Mouse (Mus musculus) fibroblast of lung, adult 2 months (primary cell): ENCODE measurements at regions not wholly inside any gene's neighbourhood (a gene's known extent, or its start where the extent isn't known, plus 50 kb on each side); places are given as distances from the start of the nearest gene placed in this dataset.

Source experiments
- DNase-seq: peaks from one replicate; pipeline ENCODE4 v3.0.0-alpha.2; 2011; ENCODE audit warnings: low read depth

GRCm38 (mm10) chr9:94382293-94382692 is 155.6 kb downstream of the 1190002N15Rik start:
- no peak for DNase-seq

- DNase-seq = no peak
Measured at GRCm38 (mm10) chr9:94378835-94379234, 159.0 kb downstream of the 1190002N15Rik start.

- no peak for DNase-seq
Measured at GRCm38 (mm10) chr9:94378291-94378690, 159.6 kb downstream of the 1190002N15Rik start.

- no peak for DNase-seq
Measured at GRCm38 (mm10) chr9:94377346-94378039, 160.4 kb downstream of the 1190002N15Rik start.

DNA sequence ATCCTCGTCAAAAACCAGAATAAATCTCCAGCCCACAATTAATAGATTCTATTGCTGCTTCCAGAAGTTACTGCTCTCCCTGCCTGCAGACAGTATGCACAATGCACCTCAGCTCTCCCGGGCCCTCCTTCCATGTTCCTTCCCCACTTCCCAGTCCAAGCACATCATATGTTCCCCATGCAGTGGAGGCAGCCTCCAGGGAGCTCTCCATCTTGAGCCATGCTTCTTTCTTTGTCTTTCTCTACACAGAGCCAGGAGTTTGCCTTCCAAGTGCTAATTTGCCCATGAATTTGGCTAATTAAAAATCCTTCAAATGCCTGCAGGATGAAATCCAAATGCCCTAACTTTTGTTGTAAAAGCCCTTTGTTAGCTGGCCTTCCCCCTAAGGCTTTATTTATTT is 166.9 kb downstream of the 1190002N15Rik start:
- no peak for DNase-seq

GRCm38 (mm10) chr9:94368231-94368936 is 169.5 kb downstream of the 1190002N15Rik start:
- no peak for DNase-seq

DNA sequence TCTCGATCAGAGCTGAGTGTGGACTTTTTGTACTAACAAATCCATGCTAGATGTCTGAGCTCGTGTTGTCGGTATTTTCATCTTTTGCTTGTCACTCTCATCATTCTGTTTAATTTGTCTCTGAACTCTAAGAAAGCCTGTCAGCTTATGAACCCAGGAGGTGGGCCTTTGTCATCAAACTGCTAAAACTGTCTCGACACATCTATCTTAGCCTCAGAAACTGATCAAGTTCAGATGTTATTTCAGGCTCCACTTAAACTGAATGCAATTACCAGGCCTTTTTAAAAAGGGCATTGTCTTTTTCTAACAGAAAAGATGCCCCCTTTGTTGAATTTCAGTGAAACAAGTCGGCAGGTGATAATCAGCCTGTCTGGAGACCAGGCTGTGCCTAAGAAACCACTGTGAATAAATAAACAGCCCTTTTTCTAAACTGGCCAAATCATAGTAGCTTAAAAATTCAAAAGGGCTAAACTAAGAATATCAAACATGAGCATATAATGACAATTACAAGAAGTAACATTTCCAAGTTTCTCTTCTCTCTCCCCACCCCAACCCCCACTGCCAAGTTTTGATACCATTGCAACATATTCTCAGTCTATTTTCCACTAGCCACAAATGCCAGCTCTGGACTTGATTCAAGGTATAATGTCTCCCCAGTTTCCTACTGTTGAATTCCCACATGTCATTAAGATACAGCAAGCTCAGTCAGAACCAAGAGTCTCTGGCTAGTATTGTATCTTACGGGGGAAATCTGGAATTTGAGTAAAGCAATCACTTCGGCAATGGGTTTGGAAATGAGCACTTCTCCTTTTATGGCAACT is 175.8 kb downstream of the 1190002N15Rik start:
- peak; percentile 57 for DNase-seq

GRCm38 (mm10) chr9:94361011-94361410 is 176.9 kb downstream of the 1190002N15Rik start:
- DNase-seq = peak; percentile 44

DNA sequence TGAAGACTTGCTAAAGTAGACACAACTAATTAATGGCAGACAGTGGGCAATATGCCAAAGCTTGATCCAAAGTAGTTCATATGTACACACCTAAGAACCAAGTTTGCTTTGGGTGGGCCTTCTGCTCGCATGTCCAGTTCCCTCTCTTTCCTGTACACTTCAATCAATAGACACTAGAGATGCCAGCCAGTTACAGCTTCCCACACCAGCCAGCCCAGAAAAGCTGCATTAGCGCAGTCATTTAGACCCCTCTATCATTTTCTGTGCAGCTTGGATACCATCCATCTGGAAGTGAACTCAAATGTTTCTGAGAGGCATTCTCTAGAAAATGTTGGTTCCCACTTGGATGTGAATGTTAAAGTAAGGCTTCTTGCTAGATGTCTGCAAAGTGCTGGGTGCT is 179.7 kb downstream of the 1190002N15Rik start:
- no peak for DNase-seq

GRCm38 (mm10) chr9:94342011-94342410 is 195.9 kb downstream of the 1190002N15Rik start:
- DNase-seq = no peak

GRCm38 (mm10) chr9:94341531-94341930 is 196.3 kb downstream of the 1190002N15Rik start:
- no peak for DNase-seq

- no peak for DNase-seq
Measured at GRCm38 (mm10) chr9:94333450-94333849, 204.4 kb downstream of the 1190002N15Rik start.

DNA sequence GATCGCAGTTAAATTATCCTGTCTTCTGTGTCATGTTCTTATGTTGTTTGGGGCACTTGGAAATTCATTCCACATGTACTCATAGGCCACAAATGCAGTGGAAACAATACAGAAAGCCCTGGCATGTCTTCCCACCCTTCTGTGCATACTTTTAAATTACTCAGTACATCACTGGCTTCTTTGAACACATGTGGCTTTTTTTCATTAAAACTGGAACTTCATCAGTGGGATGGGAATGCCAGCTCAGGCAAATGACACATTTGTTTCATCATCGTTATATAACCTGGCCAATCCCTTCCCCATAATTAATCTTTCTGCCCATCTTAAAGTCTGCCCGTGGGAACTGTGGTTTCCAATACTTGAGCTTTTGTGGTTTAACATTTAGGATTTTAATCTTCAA is 214.9 kb downstream of the 1190002N15Rik start:
- DNase-seq = no peak

GRCm38 (mm10) chr9:94302575-94302974 is 235.3 kb downstream of the 1190002N15Rik start:
- DNase-seq = no peak

- no peak for DNase-seq
Measured at GRCm38 (mm10) chr9:94301896-94302295, 236.0 kb downstream of the 1190002N15Rik start.

- no peak for DNase-seq
Measured at GRCm38 (mm10) chr9:94295431-94295830, 242.4 kb downstream of the 1190002N15Rik start.

GRCm38 (mm10) chr9:94292147-94292546 is 245.7 kb downstream of the 1190002N15Rik start:
- no peak for DNase-seq

DNA sequence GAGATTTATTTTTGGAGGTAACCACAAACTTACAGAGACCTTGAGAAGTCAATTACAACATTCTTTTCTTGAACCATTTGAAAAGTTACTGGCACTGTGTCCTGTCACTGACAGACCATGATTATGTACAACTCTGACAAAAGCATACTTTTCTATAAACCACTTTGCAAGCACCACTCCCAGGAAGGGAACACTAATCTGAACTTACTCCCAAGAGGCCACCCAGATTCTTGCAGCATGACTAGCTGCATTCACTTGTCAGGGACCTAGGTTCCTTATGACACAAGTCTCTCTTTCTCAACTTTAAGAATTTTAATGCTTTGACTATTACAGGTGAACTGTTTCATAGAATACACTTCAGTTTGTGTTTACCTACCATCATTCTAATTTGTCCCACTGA is 248.3 kb downstream of the 1190002N15Rik start:
- no peak for DNase-seq

GRCm38 (mm10) chr9:94287559-94287958 is 250.3 kb downstream of the 1190002N15Rik start:
- no peak for DNase-seq

- DNase-seq = peak; percentile 69
Measured at GRCm38 (mm10) chr9:94278657-94279585, 259.0 kb downstream of the 1190002N15Rik start.

DNA sequence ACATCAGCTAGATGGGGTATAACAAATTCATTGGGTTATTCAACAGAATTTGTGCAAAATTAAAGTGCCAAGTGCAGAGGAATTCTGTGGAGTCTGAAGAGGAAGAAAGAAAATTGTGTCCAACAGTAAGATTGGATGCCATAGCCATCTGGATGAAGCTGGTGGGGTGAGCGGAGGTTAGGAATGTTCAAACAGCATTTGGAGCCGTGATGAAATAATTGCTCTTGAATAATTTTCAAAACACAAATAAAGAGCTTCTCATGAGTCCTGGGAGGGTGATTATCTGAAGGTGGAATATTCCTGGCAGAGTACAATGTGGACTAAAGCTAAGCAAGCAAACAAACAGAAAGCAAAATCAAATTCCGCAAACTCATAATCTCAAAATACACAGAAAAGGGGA is 260.8 kb downstream of the 1190002N15Rik start:
- DNase-seq = no peak

- no peak for DNase-seq
Measured at GRCm38 (mm10) chr9:94269213-94269612, 268.7 kb downstream of the 1190002N15Rik start.
